Mouse (Mus musculus): ENCODE results near the gene Tsc22d1.

GRCm38 (mm10) chr14:76508701-76509100, 93.9 kb downstream of the Tsc22d1 start:
- TF ChIP-seq ELF1 (IDR thresholded peaks at IDR 0.05; ENCODE audit: low read depth, low read length) (no peak), ZNF384 (IDR thresholded peaks at IDR 0.05; ENCODE audit: low read depth, low read length) (no peak), ZMIZ1 (IDR thresholded peaks at IDR 0.05; ENCODE audit: low read depth, low read length) (no peak), POLR2A (IDR thresholded peaks at IDR 0.05; ENCODE audit: low read depth, low read length) (no peak), RAD21 (IDR thresholded peaks at IDR 0.05; ENCODE audit: low read depth, low read length) (no peak), CTCF (conservative IDR thresholded peaks at IDR 0.05 in 1 of 2, IDR thresholded peaks at IDR 0.05 in 1 of 2; ENCODE audit: low read depth in 2 of 2, low read length in 2 of 2) (no peak), MAX (IDR thresholded peaks at IDR 0.05; ENCODE audit: low read length) (no peak), JUND (conservative IDR thresholded peaks at IDR 0.05; ENCODE audit: low read depth, low read length) (no peak), MYC (IDR thresholded peaks at IDR 0.05; ENCODE audit: low read depth, low read length) (no peak), NRF1 (IDR thresholded peaks at IDR 0.05; ENCODE audit: low read depth, low read length) (no peak)
